Mouse (Mus musculus) brain, embryonic 18.5 days (tissue): ENCODE measurements around the gene Ntng1.
A peak's percentile ranks its signal among the peaks of the same experiment; 100 is the strongest.

Source experiments
- DNase-seq: peaks from one replicate; pipeline ENCODE4 v3.0.0-alpha.2; 2012; ENCODE audit warnings: low read depth, low spot score

Gene Ntng1

DNA sequence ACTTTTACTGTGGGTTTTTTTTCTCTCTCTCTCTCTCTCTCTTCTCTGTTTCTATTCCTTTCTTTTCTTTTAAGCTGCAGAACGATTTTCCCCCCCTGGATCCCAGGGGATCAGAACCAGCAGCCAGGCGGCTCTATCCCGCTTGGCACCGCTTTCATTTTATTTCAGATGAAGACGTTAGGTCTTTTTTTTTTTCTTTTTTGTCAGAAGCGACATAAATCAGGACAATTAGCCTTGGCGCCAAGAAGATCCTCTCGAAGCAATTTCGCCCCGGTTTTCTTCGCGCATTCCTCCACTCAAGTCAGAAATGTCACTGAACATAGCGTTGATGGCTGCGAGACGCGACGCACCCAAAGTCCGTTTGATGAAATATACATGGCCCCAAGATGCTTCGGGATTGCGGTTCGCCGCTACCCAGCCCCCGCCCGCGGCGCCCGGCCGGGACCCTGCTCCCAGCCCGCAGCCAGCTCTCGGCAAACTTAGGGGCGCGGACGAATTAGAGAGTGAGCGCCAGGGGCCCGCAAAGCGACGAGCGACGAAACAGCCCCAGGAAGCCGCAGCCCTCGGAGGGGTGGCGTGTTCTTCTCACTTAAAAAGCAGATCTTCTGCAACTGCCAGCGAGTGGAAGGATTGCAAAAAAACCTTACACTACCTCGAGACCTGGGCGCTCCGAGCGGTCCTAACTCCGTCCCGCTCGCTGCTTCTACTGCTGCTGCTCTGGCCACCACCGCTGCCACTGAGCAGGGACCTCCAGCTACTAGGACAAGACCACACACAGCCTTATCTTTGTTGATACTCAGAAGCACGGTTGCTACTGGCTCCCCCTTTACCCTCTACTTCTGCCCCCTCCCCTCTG is at the start of gene Ntng1:
Gene Ntng1, minus strand, starts transcription at position 806 of the 856 bp plus-strand sequence.
- no peak for DNase-seq

DNA sequence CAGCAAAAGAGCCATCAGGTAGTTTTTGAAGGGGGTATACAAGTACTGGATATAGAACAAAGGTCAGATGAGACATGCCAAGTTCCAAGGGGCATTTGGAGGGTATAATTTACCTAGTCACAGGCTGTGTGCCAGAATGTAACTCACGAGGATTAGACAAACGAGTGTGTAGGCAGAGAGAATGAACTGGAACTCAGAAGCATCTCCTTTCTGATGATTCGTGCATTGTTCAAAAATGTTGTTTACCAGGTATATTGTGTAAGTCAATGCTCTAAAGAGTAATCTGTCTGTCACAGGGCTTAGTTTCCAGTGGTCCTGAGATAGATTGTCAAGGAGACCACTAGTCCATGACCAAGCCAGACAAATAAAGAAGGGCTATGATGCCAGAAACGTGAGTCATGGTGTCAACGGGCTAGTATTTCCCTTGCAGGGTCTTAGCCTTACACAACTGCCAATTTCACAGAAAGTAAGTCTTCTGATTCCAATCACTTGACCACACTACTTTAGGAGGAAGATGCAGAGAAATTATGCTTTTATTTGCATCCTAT is 43.7 kb upstream of the Ntng1 start:
- DNase-seq: no peak

DNA sequence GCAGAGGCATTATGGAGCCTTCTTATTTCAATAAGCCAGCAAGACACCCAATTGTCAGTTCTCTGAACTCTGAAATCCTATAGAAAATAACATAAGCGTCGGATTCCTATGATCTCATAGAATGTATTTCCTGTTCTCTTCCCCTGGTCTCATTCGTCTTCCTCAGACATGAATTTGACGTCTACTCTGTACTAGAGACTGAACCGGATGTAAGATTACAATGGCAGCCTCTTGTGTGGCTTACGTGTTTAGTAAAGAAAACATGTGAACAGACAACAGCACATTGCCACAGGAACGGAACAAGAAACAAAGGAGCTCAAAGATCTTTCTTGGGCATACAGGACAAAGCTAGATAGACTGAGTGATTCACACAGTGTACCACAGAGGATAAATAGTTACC is 5.3 kb upstream of the Ntng1 start:
- DNase-seq: no peak

DNA sequence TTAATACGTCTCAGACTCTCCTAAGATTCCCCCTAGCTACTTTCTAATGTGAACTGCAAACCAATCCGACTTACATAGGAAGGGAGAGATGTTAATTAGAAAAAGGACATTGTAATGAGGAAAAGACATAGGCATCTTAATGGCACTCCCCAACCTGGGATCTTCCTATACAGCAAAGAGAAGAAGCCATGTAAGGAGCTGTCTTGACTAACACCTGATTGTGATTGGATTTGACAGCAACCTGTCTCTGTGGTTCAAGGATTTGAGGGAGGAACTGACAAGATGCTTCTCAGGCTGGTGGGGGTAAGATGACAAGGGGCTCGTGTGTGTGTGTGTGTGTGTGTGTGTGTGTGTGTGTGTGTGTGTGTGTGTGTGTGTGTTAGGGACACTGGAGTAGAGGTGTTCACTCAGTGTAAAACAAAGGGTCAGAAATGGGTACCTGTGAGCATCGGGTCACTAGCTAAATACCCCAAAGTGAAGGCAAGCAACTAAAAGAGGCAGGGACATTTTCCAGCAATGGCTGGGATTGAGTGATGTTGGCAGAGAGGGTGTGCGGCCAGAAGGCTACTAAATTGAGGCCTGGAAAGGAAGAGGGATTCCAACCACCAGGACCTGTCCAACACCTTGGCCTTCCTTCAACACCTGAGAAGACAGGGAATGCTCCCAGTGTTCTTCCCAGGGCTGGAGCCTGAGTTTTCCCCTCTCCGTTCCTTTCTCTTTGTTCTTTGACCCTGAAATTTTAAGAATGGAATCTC is 667 bp upstream of the Ntng1 start:
- DNase-seq: no peak

DNA sequence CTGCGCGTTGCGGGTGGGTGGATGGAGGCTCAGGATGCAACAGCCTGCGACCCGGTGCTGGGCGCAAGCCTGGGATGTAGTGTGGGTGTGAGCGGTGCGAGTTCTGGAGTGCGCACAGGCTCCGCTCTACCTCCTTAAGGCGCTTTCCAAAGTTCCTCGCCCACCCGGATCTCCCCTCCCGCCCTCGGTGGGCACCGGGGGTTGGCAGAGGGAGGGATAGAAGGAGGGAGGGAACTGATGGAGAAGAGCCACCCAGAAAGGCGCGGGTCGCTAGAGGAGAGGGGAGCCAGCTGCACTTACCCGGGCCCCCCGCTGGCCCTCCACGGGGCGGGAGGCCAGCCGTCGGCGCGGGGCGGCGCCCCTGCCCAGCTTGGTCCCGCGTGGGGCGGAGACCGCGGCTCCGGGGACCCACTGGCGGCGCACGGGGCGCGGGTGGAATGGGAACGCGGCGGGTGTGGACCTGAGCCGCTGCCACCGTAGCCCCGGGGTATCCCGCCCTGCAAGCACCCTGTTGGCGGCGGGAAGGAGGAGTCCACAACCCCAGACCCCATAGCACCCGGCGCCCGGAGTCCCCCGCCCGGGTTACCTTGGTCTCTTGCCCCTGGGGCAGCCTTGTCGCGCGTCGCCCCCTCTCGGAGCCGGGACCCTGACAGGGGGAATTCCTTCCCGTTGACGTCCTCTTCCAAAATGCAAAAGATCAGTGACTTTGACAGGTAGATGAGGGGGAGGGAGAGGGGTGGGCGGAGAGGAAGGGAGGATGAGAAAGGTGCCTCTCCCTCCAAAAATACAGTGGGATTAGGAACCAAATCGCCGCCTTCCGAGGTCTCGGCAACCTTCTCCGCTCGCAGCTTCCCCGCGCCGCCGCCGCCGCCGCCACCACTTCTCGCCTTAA is 1.3 kb downstream of the Ntng1 start:
- DNase-seq: no peak

DNA sequence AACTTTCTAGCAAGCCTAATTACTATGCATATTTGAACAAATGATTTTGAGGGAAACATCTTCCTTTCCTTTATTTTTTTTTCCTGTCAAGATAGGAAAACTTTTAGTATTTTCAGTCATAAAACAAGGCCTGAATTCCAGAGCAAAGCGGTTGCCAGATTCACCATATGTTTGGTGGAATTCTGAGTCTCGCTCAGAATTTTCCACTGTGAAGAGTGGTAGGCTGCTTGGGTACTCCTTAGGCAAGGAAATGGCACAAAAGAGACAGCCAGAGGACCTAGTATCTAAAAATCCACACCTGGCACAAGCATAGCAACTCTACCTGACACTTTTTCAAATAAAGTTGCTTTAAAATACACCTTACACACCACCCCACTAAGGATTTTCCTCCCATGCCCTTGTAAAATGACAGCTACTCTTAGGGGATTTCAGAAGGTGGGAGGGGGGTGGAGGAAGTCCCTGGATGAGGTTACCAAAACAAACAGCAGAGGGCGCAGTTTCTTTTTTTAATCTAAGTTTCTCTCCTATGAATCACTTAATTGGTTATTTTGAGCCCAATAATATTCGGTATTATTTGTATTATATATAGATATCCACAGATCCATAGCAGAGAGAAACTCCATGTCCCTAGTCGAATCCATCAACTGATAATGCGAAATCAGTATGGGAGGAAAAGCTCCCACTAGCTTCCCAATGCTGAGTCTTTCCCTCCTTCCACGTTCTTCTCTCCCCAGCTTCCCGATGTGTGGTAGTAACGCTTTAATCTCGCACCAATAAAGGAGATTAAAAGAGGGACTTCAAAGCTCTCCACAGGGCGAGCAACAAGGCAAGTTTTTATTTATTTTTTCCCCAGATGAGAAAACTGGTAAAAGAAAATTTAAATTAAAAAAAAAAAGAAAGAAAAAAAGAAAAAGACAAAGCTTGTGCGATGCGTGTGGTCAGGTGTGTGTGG is 2.2 kb downstream of the Ntng1 start:
- no peak for DNase-seq

DNA sequence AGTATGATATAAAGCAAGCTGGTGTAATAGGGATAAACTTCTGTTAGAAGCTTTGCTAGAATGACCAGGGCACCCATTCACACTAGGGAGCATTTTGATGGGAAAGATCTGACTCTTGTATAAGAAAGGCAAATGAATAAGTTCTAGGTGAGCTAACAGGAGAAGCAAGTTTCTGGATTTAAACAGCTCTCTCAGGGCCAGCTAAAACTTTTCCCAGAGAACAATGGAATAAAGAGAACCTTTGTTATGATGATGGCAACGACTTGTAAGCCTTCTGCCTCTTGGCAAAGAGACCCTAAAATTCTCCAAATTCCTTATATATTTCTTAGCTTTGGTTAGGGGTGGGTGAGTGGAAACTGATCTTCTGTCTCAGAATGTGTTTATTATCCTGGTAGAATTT is 7.7 kb downstream of the Ntng1 start:
- DNase-seq: no peak

DNA sequence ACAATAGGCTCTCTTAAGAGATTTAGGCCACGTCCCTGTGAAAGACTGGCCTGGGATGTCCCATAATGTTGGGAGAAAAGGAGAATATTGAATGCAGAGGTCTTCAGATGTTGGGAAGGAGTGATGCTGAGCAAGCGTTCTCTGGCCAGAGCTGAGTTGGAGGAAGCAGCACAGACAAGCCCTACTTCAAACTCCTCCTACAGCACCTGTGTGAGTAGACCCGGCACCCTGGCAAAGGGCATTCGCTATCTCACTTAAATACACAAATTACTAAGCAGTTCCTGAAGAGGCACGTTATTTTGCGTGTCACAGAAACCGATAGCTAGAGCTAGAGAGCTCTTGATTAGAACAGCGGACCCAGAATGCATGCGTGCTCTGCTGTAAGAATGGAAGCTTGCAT is 10.7 kb downstream of the Ntng1 start:
- DNase-seq: no peak

DNA sequence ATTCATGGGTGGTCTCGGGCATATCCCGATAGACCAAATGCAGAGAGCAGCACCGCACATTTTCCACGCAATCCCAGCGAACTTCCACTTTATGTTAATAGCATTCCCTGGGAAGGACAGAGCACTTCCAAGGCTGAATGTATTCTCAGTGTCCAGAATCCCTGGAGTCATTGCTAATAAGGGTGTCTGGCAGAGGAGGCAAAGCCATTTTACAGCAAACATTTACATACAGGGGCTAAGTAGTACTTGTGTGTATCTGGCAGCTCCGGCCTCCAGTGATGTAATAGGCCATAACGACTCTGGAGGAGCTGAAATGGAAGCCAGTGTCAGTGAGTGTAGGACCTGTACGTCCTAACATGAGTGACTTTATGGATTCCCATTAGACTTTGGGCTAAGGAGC is 11.5 kb downstream of the Ntng1 start:
- DNase-seq: no peak

DNA sequence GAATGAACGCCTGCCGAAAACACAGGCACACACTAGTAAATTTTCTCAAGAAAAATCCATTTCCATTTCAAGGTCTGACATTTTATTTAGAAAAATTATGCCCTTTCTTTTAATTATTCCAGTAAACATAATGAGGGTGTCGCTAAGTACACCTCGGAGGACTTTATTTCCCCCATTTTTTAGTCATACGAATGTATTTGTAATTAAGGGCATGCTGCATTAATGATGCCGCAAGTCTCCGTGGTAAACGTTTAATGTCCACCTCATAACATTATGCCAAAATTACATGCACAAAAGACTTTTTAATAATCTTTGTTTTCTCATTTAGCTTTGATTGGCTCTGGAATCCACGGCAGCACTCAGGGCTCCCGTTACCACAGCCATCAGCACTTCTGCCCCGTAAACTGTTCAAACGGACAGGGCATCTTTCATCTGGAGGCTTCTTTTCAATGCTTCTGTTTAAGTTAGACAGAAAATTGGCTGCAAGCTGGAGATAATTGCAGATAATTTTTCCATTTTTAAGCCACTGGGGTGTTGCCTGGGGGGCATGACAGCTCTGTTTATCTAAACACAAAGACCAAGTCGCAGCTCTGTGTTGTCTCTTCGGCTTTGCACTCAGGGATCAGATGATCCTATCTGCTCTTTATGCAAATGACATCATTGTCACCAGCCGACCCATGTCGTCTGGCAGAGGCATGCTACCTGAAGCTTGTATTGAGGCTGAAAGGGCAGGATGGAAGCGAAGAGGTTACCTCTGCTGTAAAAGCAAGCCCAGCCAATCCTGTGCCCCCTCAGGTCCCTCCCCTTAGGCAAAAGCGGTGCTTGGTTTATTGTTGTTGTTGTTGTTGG is 12.5 kb downstream of the Ntng1 start:
- DNase-seq: no peak

DNA sequence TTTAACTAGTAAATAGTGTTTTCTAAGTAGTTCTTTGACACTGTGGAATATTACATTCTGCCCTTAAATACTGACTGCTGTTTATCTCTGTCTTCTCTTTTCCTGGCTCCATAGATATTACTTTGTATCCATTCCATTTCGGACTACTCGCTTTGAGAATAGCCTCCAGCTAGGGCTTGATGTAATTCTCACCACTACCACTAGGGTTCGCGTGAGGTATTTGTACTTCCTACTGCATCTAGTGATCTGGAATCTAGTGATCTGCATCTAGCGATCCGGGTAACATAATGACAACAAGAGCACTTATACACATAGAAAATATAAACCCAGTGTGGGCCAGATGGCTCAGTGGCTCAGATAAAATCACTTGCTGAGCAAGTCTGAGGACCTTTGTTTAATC is 14.2 kb downstream of the Ntng1 start:
- DNase-seq: no peak

DNA sequence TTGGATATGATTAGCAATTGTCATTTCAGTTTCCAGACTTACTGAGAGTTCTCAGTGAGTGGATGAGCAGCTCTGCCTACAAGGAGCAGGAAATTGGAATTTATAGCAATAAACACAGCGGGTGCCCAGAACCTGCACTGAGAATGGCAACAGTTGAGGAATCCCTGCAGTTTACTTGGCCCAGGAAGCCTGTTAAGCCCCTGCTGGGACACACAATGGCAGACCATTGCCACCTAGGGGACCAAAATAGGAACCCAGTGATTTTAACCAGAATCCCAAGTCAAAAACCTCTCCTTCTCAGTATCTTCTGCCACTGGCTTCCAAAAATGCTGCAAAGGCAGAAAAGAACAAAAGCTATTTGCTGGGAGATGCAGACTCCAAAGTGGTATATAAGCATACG is 37.8 kb downstream of the Ntng1 start:
- no peak for DNase-seq

DNA sequence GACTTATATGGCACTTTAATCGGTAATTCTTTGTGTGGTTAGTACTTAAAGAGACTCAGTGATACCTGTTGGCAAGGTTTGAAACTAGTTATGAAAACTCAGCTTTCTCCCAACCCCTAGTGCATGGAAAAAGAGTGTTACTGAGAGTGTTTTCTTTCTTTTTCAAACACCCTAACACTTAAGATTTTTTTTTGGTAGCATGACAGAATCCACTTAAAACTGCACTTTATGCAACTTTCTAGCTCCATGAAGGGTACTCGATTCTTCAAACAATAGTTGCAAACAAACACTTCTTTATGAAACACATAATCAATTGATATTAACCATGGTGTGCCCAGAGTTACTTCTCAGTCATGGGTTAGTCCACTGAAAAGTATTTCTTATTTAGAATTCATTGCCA is 49.4 kb downstream of the Ntng1 start:
- DNase-seq: no peak

DNA sequence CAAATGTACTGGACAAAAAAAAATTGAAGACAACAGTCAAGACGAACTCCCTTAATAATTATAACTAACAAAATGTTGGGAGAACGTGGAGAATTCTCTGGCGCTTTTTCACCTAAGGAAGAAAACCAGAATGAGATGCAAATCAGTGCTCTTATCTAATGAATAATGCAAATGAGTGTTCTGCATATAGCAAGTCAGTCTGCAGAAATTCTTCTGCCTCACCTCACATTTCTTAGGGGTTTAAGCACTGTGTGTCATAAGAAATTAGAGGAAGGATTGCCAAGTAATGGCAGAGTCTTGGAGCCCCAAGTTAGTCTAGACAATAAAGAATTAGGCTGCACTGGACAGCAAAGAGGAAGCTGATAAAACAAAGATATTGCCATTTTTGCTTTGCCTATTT is 49.8 kb downstream of the Ntng1 start:
- no peak for DNase-seq

DNA sequence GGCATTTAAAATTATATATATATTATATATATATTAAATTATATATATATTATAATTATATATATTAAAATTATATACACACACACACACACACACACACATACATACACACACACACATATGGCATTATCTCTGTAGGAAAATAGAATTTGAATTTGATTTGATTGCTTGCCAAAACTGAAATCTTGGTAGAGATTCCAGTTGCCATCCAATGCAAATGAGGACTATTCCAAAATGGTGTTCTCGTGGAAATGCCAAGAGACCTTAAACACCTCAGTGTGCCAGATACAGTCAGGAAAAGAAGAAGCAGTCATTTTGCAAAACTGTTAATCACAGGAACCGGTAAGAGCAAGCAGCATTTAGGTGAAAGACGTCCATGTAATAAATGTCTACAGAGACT is 51.3 kb downstream of the Ntng1 start:
- no peak for DNase-seq

DNA sequence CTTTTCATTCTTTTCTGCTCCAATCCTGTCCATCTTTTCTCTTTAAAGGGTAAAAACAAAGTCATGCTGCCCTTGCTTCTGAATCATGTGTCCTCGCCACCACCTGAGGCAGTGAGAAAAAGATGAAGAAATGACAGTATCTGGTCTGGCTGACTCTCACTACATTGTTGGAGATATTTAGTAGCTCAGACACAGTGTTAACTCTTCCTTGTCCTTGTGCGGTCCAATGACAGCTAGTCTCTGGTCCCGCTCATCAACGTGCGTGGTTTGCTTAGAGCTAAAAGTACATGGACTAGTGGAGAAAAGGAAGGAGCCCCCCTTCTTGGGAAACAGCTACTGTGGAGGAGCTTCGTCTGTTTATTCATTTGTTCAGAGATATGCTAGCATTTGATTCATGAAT is 56.6 kb downstream of the Ntng1 start:
- no peak for DNase-seq

DNA sequence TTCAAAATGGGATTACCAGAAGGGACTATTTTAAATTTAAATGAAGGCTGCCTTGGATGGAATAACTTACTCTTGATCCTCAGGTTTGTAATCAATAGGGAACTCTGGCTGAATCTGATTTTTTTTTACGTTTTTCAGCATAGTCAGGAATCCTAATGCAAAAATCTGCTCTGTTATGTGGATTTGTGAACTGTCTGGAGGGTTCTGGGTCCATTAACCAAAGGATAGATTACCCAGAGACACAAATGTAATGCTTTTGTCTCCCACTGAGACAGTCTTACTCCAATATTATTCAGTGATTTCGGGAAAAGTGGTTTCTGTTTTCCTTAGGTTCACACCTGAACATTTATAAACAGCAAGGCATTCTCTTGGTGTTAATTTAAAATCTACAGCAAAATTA is 58.5 kb downstream of the Ntng1 start:
- no peak for DNase-seq

DNA sequence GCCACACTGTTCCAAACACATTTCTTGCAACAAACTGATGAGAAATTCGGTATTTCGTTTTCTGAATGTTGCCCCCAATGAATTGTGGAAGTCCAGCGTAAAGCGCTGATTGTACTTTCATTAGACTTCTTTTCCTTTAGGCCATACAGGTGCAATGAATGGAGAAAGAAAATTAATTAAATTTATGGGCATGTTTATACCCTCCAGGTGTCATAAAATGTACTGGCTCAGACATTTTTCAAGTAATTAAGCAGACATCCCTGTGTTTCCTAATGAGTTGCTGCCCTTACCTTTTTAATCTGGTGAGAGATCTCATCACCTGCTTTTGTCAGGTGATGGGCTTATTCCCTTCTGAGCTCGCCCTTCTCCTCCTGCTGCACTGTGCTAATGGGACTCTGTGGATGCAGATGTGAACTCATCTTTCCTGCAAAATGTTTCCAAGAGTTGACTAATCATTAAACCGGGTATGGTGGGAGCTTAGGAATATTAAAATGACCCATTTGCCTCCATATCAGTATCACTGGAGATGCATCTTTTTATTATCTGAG is 79.0 kb downstream of the Ntng1 start:
- DNase-seq: no peak

DNA sequence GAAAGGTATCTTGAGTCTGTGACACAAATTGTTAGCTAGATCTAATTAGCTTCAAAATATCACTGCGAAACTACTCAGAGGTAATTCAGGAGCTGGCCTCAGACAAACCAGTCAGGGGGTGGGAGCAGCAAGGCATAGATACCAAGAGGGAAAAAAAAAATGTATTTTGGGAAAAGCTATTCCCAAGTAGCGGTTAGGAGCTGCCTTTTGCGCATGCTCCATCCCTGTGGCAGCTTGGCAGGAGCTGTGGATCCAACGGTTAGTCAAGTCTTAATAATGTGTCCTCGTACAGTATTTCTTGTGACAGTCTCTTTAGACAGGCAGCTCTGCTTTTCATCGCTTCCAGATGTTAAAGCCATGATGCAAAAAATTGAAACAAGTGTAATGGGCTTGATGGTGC is 87.9 kb downstream of the Ntng1 start:
- DNase-seq: peak; percentile 8
